Mouse (Mus musculus) cerebellum, adult 2 months (tissue): Measurements from ENCODE around the gene Trip12.

ENCODE experiments used
- CTCF ChIP-seq: fragments of 200-500 bp; IDR thresholded peaks from 2 replicates; pipeline ENCODE4 v1.5.1; 2011; ENCODE audit warnings: low read depth, mild to moderate bottlenecking, control low read depth, low read length, moderate library complexity, borderline replicate concordance; ENCODE audit not compliant: insufficient read depth
- POLR2A ChIP-seq: fragments of 200-500 bp; IDR thresholded peaks from 2 replicates; pipeline ENCODE4 v1.6.1; 2011; ENCODE audit warnings: low read length, control low read depth, borderline replicate concordance; ENCODE audit not compliant: insufficient read depth

- TF ChIP-seq POLR2A (no peak), CTCF (no peak)
Measured at GRCm38 (mm10) chr1:84695517-84696411, 144.6 kb downstream of the Trip12 start, which contains the start of gene Dner.
